Mouse (Mus musculus) bone marrow macrophage, adult 2 months (primary cell): ENCODE measurements around the gene 4930524N10Rik.

Experiments used
- CTCF ChIP-seq: IDR thresholded peaks from 2 replicates; pipeline ENCODE4 v1.5.1; 2012; ENCODE audit warnings: low read depth, mild to moderate bottlenecking, low read length, moderate library complexity
- POLR2A ChIP-seq: IDR thresholded peaks from 2 replicates; pipeline ENCODE4 v1.6.1; 2012; ENCODE audit warnings: mild to moderate bottlenecking, low read depth, low read length, borderline replicate concordance

DNA sequence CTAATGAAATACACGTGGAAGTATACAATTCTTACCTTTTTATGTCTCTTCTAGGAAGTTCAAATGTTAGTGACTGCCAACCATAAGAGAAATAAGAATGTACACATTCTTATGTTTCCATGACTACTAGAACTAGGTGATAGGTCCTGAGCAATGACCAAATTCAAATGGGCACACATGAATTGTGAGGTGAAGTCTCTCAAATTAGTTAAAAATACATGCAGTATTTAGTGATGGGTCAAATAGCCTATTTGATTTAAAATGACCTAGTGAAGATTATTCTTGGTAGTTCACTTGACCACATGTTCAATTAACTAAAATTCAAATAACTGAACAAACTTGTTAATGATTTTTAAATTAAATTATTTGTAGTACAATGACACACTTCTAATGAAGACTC is at the start of gene 4930524N10Rik:
- TF ChIP-seq POLR2A (no peak), CTCF (no peak)
